Mouse (Mus musculus) CH12.LX (cell line): ENCODE results near the gene Coa4. TPM values are rescaled to one million over a fixed set of nuclear protein-coding genes. Genes with fewer than 3 reads are reported as not detected.
A peak's percentile ranks its signal among the peaks of the same experiment; 100 is the strongest.

Experiments used
- DNase-seq: peaks from one replicate; pipeline ENCODE4 v3.0.0-alpha.2; 2013; ENCODE audit errors: extremely low read depth
- H3K27ac ChIP-seq: 2 replicates; pipeline ENCODE4 v1.5.1; 2012; ENCODE audit warnings: low read depth, mild to moderate bottlenecking, control low read depth, moderate library complexity; ENCODE audit not compliant: insufficient read depth
- H3K27me3 ChIP-seq: replicated peaks from 2 replicates; pipeline ENCODE3; 2012; ENCODE audit warnings: inconsistent platforms
- H3K36me3 ChIP-seq, 2 experiments: replicated peaks in 1 of 2; 2 replicates each; pipeline versions ENCODE3 to v1.6.1; 2012; ENCODE audit warnings: inconsistent platforms in 1 of 2, low read length in 1 of 2, mild to moderate bottlenecking in 1 of 2, mixed read lengths in 1 of 2, moderate library complexity in 1 of 2; ENCODE audit not compliant: control insufficient read depth in 1 of 2, insufficient read depth in 1 of 2
- H3K4me1 ChIP-seq, 2 experiments: 2 replicates each; pipeline ENCODE4 v1.6.1; 2012; ENCODE audit warnings: inconsistent platforms in 1 of 2, moderate library complexity in 1 of 2; ENCODE audit not compliant: insufficient read depth in 2 of 2, control insufficient read depth in 1 of 2
- H3K4me2 ChIP-seq: 2 replicates; pipeline ENCODE4 v1.6.1; 2012; ENCODE audit warnings: low read depth, mild to moderate bottlenecking, control low read depth; ENCODE audit not compliant: poor library complexity, insufficient read depth, severe bottlenecking
- H3K4me3 ChIP-seq, 3 experiments: fragments of 150-350 bp in 1 of 3; sonication (generic) in 1 of 3; replicated peaks in 1 of 3; 2 replicates each; pipeline versions ENCODE3 to v1.5.1; 2011 to 2012; ENCODE audit warnings: low read depth in 2 of 3, low read length in 2 of 3, mild to moderate bottlenecking in 2 of 3, moderate library complexity in 2 of 3, control low read depth in 1 of 3, improper control_type of control experiment in 1 of 3, inconsistent platforms in 1 of 3, mixed read lengths in 1 of 3; ENCODE audit not compliant: poor library complexity in 1 of 3
- H3K79me2 ChIP-seq: replicated peaks from 2 replicates; pipeline ENCODE4 v1.6.1; 2012; ENCODE audit warnings: mild to moderate bottlenecking, moderate library complexity; ENCODE audit not compliant: control insufficient read depth, poor library complexity, insufficient read depth, severe bottlenecking; ENCODE audit errors: extremely low read depth
- H3K9ac ChIP-seq: 2 replicates; pipeline ENCODE4 v1.6.1; 2012; ENCODE audit warnings: low read depth, mild to moderate bottlenecking, control low read depth, moderate library complexity; ENCODE audit not compliant: insufficient read depth
- H3K9me3 ChIP-seq: replicated peaks from 2 replicates; pipeline ENCODE3; 2012; ENCODE audit warnings: low read length, inconsistent platforms, mixed read lengths
- CHD2 ChIP-seq: IDR thresholded peaks from 2 replicates; pipeline ENCODE4 v1.6.1; 2011; ENCODE audit warnings: low read length, improper control_type of control experiment
- CTCF ChIP-seq, 2 experiments: IDR thresholded peaks in 1 of 2; conservative IDR thresholded peaks in 1 of 2; 2 replicates each; pipeline ENCODE4 v1.5.1; 2011 to 2012; ENCODE audit warnings: low read depth in 2 of 2, low read length in 2 of 2, improper control_type of control experiment in 1 of 2, inconsistent platforms in 1 of 2, mild to moderate bottlenecking in 1 of 2, moderate library complexity in 1 of 2
- ELF1 ChIP-seq: IDR thresholded peaks from 2 replicates; pipeline ENCODE4 v1.6.1; 2014; ENCODE audit warnings: low read depth, mild to moderate bottlenecking, inconsistent platforms, low read length, improper control_type of control experiment
- EP300 ChIP-seq: IDR thresholded peaks from 2 replicates; pipeline ENCODE4 v1.6.1; 2011; ENCODE audit warnings: low read length, improper control_type of control experiment
- ETS1 ChIP-seq: conservative IDR thresholded peaks from 2 replicates; pipeline ENCODE4 v1.6.1; 2012; ENCODE audit warnings: low read depth, mild to moderate bottlenecking, inconsistent platforms, low read length, improper control_type of control experiment, moderate library complexity
- GABPA ChIP-seq: IDR thresholded peaks from 2 replicates; pipeline ENCODE4 v1.6.1; 2012; ENCODE audit warnings: low read depth, low read length, improper control_type of control experiment, inconsistent platforms; ENCODE audit not compliant: insufficient replicate concordance
- IRF4 ChIP-seq: IDR thresholded peaks from 2 replicates; pipeline ENCODE4 v1.6.1; 2014; ENCODE audit warnings: low read depth, mild to moderate bottlenecking, inconsistent platforms, low read length, improper control_type of control experiment
- JUN ChIP-seq: IDR thresholded peaks from 2 replicates; pipeline ENCODE4 v1.6.1; 2011; ENCODE audit warnings: low read depth, mild to moderate bottlenecking, low read length, improper control_type of control experiment, moderate library complexity; ENCODE audit not compliant: insufficient read depth
- JUND ChIP-seq: conservative IDR thresholded peaks from 2 replicates; pipeline ENCODE4 v1.6.1; 2011; ENCODE audit warnings: low read depth, low read length, improper control_type of control experiment
- KAT2A ChIP-seq: IDR thresholded peaks from 2 replicates; pipeline ENCODE4 v1.6.1; 2012; ENCODE audit warnings: low read length, improper control_type of control experiment, inconsistent platforms; ENCODE audit not compliant: insufficient replicate concordance
- MAZ ChIP-seq: IDR thresholded peaks from 2 replicates; pipeline ENCODE4 v1.6.1; 2012; ENCODE audit warnings: low read depth, mild to moderate bottlenecking, inconsistent platforms, low read length, improper control_type of control experiment, moderate library complexity
- MEF2A ChIP-seq: IDR thresholded peaks from 2 replicates; pipeline ENCODE4 v1.6.1; 2014; ENCODE audit warnings: low read depth, mild to moderate bottlenecking, inconsistent platforms, low read length, improper control_type of control experiment, borderline replicate concordance
- MXI1 ChIP-seq: IDR thresholded peaks from 2 replicates; pipeline ENCODE4 v1.6.1; 2011; ENCODE audit warnings: mild to moderate bottlenecking, low read depth, low read length, improper control_type of control experiment
- NELFE ChIP-seq: IDR thresholded peaks from 2 replicates; pipeline ENCODE4 v1.6.1; 2011; ENCODE audit warnings: low read depth, low read length, improper control_type of control experiment
- NRF1 ChIP-seq: IDR thresholded peaks from 2 replicates; pipeline ENCODE4 v1.6.1; 2014; ENCODE audit warnings: low read depth, mild to moderate bottlenecking, inconsistent platforms, low read length, improper control_type of control experiment, moderate library complexity
- POLR2AphosphoS2 ChIP-seq: IDR thresholded peaks from 2 replicates; pipeline ENCODE4 v1.6.1; 2011; ENCODE audit warnings: low read depth, low read length, improper control_type of control experiment
- RCOR1 ChIP-seq: conservative IDR thresholded peaks from 2 replicates; pipeline ENCODE4 v1.6.1; 2012; ENCODE audit warnings: low read depth, mild to moderate bottlenecking, inconsistent platforms, low read length, improper control_type of control experiment
- SMC3 ChIP-seq: IDR thresholded peaks from 2 replicates; pipeline ENCODE4 v1.6.1; 2011; ENCODE audit warnings: low read depth, low read length, improper control_type of control experiment
- TCF12 ChIP-seq: IDR thresholded peaks from 2 replicates; pipeline ENCODE4 v1.6.1; 2014; ENCODE audit warnings: low read depth, mild to moderate bottlenecking, inconsistent platforms, low read length, improper control_type of control experiment
- UBTF ChIP-seq: IDR thresholded peaks from 2 replicates; pipeline ENCODE4 v1.6.1; 2012; ENCODE audit warnings: low read depth, mild to moderate bottlenecking, inconsistent platforms, low read length, improper control_type of control experiment, moderate library complexity
- USF1 ChIP-seq: IDR thresholded peaks from 2 replicates; pipeline ENCODE4 v1.6.1; 2014; ENCODE audit warnings: low read depth, mild to moderate bottlenecking, inconsistent platforms, low read length, improper control_type of control experiment
- USF2 ChIP-seq: conservative IDR thresholded peaks from 2 replicates; pipeline ENCODE4 v1.6.1; 2011; ENCODE audit warnings: low read depth, low read length, improper control_type of control experiment
- ZKSCAN1 ChIP-seq: IDR thresholded peaks from 2 replicates; pipeline ENCODE4 v1.6.1; 2012; ENCODE audit warnings: low read depth, inconsistent platforms, low read length, improper control_type of control experiment, borderline replicate concordance
- ZNF384 ChIP-seq: IDR thresholded peaks from 2 replicates; pipeline ENCODE4 v1.6.1; 2012; ENCODE audit warnings: low read depth, low read length, improper control_type of control experiment, inconsistent platforms
- dilution Hi-C: fragments of 300-500 bp; cut with MboI; formaldehyde crosslinking; loops from 2 replicates; pipeline ENCODE4 v1.14.3; 2020; ENCODE audit warnings: low sequenced_read_pairs; ENCODE audit not compliant: extremely low pct_unique_long_range_greater_than_20kb, extremely low pct_ligation_motif_present
- in situ Hi-C: fragments of 300-500 bp; cut with MboI; formaldehyde crosslinking; loops from 3 replicates; pipeline ENCODE4 v1.14.3; 2019; ENCODE audit warnings: low sequenced_read_pairs, low pct_ligation_motif_present, low pct_unique_long_range_greater_than_20kb, mixed read lengths
- polyA plus RNA-seq: library from polyadenylated mRNA; unstranded; fragments of >175 nt; gene quantifications from 2 replicates; pipeline ENCODE4 v1.2.1, GENCODE M21; 2012; ENCODE audit warnings: low read depth; ENCODE audit not compliant: insufficient read length
- total RNA-seq, 2 experiments: library from RNA; depleted of rRNA; stranded (reverse); fragments of 300-350 nt in 1 of 2; fragments of >200 nt in 1 of 2; gene quantifications; 2 replicates each; pipeline ENCODE4 v1.2.3; 2012 to 2014

Gene Coa4
- total and polyA plus RNA-seq, 3 experiments, result 22.9 to 24.1 (median 24.1) TPM

DNA sequence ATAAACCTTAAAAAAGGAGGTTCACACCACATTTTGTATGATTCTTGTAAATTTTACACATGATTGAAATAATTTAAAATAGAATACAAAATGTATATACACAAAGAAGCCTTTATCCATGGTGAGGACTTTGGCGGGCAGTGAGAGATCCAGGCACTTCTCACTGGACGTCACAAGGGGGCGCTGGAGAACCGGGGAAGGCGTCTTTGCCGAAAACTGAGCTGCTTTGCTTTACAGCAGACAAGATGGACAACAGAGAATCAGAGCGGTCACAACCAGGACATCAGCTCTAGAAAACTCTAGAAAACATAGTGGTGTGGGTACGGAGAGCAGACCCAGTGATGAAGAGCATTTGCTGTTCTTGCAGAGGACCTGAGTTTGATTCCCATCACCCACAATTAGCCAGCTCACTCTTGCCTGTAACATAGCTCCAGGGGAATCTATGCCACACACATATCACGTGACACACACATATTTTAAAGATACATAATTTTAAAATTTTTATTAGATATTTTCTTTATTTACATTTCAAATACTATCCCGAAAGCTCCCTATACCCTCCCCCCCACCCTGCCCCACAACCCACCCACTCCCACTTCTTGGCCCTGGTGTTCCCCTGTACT, 16.1 kb upstream of the Coa4 start (continued):
- TF ChIP-seq SMC3 (peak; percentile 94), POLR2AphosphoS2 (no peak), MAZ (no peak), JUND (no peak), EP300 (no peak), CHD2 (no peak), JUN (no peak), TCF12 (no peak), IRF4 (peak; percentile 36; the same call in 1 of the 2 replicates), USF1 (peak; percentile 21; the same call in 1 of the 2 replicates), NELFE (peak; percentile 35; the same call in 1 of the 2 replicates), USF2 (peak; percentile 46; the same call in 1 of the 2 replicates), MXI1 (no peak), GABPA (no peak), ZNF384 (no peak), MEF2A (0 out of 2 replicates have a peak, but pooled peaks have one; percentile 24)

DNA sequence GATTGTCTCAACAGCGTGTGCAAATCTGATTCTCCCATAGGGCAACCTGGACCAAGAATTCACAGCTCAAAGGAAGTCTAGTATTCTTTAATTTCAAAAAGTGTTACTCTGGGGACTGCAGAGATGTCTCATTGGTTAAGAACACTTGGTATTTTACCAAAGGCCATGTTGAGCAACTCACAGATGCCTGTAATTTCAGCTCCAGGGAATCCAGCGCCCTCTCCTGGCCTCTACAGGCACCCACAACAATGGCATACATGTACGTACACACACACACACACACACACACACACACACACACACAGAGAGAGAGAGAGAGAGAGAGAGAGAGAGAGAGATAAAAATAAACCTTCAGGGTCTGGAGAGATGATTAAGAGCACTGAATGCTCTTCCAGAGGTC, 14.6 kb upstream of the Coa4 start:
- H3K4me3 ChIP-seq, result no peak overlapping the region
- no peak overlapping the region for H3K9ac ChIP-seq
- no peak for TF ChIP-seq ETS1
- TF ChIP-seq ZKSCAN1, result no peak
- no peak for TF ChIP-seq ELF1
- no peak for TF ChIP-seq USF1
- TF ChIP-seq RCOR1, result no peak
- TF ChIP-seq TCF12, result no peak
- no peak for TF ChIP-seq POLR2AphosphoS2
- no peak for TF ChIP-seq MEF2A
- no peak for TF ChIP-seq JUN
- TF ChIP-seq UBTF, result no peak
- no peak for TF ChIP-seq NELFE
- TF ChIP-seq NRF1, result no peak
- TF ChIP-seq CTCF (conservative IDR thresholded peaks at IDR 0.05 in 1 of 2, IDR thresholded peaks at IDR 0.05 in 1 of 2; ENCODE audit: low read depth in 2 of 2, low read length in 2 of 2), result no peak
- TF ChIP-seq KAT2A, result no peak
- H3K9me3 ChIP-seq, result no peaks in the 10 kb centered on the region
- H3K4me1 ChIP-seq, result peaks cover 3 to 6% of the 10 kb centered on the region in 2 experiments; a peak in 1 of 4 replicates
- H3K27ac ChIP-seq, result no peak overlapping the region
- no peak overlapping the region for H3K4me2 ChIP-seq
- H3K36me3 ChIP-seq, result no peaks in the 10 kb centered on the region
- dilution Hi-C loops, result no loop called here
- DNase-seq, result no peak
- no peaks in the 10 kb centered on the region for H3K27me3 ChIP-seq
- in situ Hi-C loops, result no loop called here
- H3K79me2 ChIP-seq, result no peaks in the 10 kb centered on the region
